Mouse (Mus musculus): ENCODE results near the gene Olfr297.

The Olfr297 gene

GRCm38 (mm10) chr7:86519668-86520067, at the start of gene Olfr297:
Gene Olfr297, plus strand, starts transcription at chr7:86519968.
- DNase-seq (ENCODE audit: low read depth) = no peak

- DNase-seq (ENCODE audit: low read depth) = no peak
Measured at GRCm38 (mm10) chr7:86492384-86492783, 27.4 kb upstream of the Olfr297 start, which contains the start of gene Olfr298. Gene Olfr298, minus strand, starts transcription at chr7:86492484.

Data from c-Kit-positive CD71-positive TER-119-negative erythroid progenitor cells, embryonic 14.5 days (primary cell).